Comparison of ENCODE assay signal across 24 mouse cellular contexts in genomic region chr11:8779427-8779826, GRCm38 (mm10).
DNase-seq lines count a peak whose midpoint lies in the region; ATAC-seq lines count a peak whose summit lies in the region.
"Had no signal": no experiment of that assay in that cellular context is flagged by ENCODE, and none has a peak within 500 bp of the region (broad histone marks: within the 10 kb centered on the region; RNA-seq: fewer than 3 reads in every experiment).

No protein-coding gene starts in this region.

- H3K9ac ChIP-seq in intestine, embryonic 14.5 days (ENCODE audit: low read length), result no peak overlapping the region
- H3K9ac ChIP-seq in intestine, embryonic 16.5 days (ENCODE audit: low read depth, low read length), result no peak overlapping the region
- no peak overlapping the region for H3K9ac ChIP-seq in midbrain, embryonic 11.5 days (ENCODE audit: low read length)
- H3K9ac ChIP-seq in midbrain, embryonic 15.5 days, result no peak overlapping the region
- H3K9ac ChIP-seq in forebrain, embryonic 16.5 days (replicated peaks; ENCODE audit: low read depth, low read length), result no peak overlapping the region
- no peak overlapping the region for H3K9ac ChIP-seq in limb, embryonic 15.5 days
- H3K9ac ChIP-seq: embryonic facial prominence, embryonic 13.5 days; hindbrain, embryonic 15.5 days; liver, postnatal 0 days; midbrain, embryonic 12.5 days had no signal

- H3K4me1 ChIP-seq in intestine, embryonic 14.5 days (replicated peaks; ENCODE audit: control insufficient read depth, insufficient read depth, low read length), result peaks cover 24% of the 10 kb centered on the region
- peaks cover 21% of the 10 kb centered on the region for H3K4me1 ChIP-seq in intestine, embryonic 16.5 days (ENCODE audit: control insufficient read depth, insufficient read depth, low read length)
- H3K4me1 ChIP-seq in midbrain, embryonic 11.5 days (ENCODE audit: control insufficient read depth, insufficient read depth, low read length), result no peaks in the 10 kb centered on the region
- H3K4me1 ChIP-seq in midbrain, embryonic 15.5 days, result no peaks in the 10 kb centered on the region
- H3K4me1 ChIP-seq in forebrain, embryonic 16.5 days (replicated peaks; ENCODE audit: control insufficient read depth, insufficient read depth, low read length), result no peaks in the 10 kb centered on the region
- peaks cover 29% of the 10 kb centered on the region for H3K4me1 ChIP-seq in limb, embryonic 15.5 days
- H3K4me1 ChIP-seq: hindbrain, embryonic 15.5 days; midbrain, embryonic 12.5 days had no signal

- no peaks in the 10 kb centered on the region for H3K27me3 ChIP-seq in intestine, embryonic 14.5 days (replicated peaks; ENCODE audit: control insufficient read depth, insufficient read depth, low read length)
- no peaks in the 10 kb centered on the region for H3K27me3 ChIP-seq in intestine, embryonic 16.5 days (replicated peaks; ENCODE audit: control insufficient read depth, insufficient read depth, low read length)
- H3K27me3 ChIP-seq in midbrain, embryonic 11.5 days (ENCODE audit: control insufficient read depth, insufficient read depth, low read length), result no peaks in the 10 kb centered on the region
- H3K27me3 ChIP-seq in midbrain, embryonic 15.5 days (replicated peaks), result no peaks in the 10 kb centered on the region
- H3K27me3 ChIP-seq in forebrain, embryonic 16.5 days (replicated peaks; ENCODE audit: control insufficient read depth, insufficient read depth, low read length), result no peaks in the 10 kb centered on the region
- no peaks in the 10 kb centered on the region; the same call in 1 of the 2 replicates for H3K27me3 ChIP-seq in limb, embryonic 15.5 days
- H3K27me3 ChIP-seq: embryonic facial prominence, embryonic 13.5 days; hindbrain, embryonic 15.5 days; midbrain, embryonic 12.5 days; Patski had no signal

- H3K4me2 ChIP-seq in intestine, embryonic 14.5 days (ENCODE audit: low read length), result no peak overlapping the region
- H3K4me2 ChIP-seq in intestine, embryonic 16.5 days (ENCODE audit: low read depth, low read length), result no peak overlapping the region
- H3K4me2 ChIP-seq in midbrain, embryonic 11.5 days, result no peak overlapping the region
- H3K4me2 ChIP-seq in midbrain, embryonic 15.5 days, result no peak overlapping the region
- no peak overlapping the region for H3K4me2 ChIP-seq in forebrain, embryonic 16.5 days (ENCODE audit: low read length)
- H3K4me2 ChIP-seq in limb, embryonic 15.5 days, result no peak overlapping the region
- H3K4me2 ChIP-seq: embryonic facial prominence, embryonic 13.5 days; heart, embryonic 11.5 days; hindbrain, embryonic 15.5 days; midbrain, embryonic 12.5 days had no signal

- ATAC-seq in intestine, embryonic 14.5 days (replicated peaks; ENCODE audit: low FRiP score, low TSS enrichment, low read depth), result no peak
- ATAC-seq in intestine, embryonic 16.5 days, result no peak
- peak; percentile 43; the same call in 1 of the 2 replicates for ATAC-seq in midbrain, embryonic 11.5 days (ENCODE audit: low FRiP score)
- no peak for ATAC-seq in midbrain, embryonic 15.5 days (replicated peaks)
- peak; percentile 82 for ATAC-seq in forebrain, embryonic 16.5 days
- peak; percentile 76 for ATAC-seq in limb, embryonic 15.5 days (ENCODE audit: insufficient number of reproducible peaks, low FRiP score, low TSS enrichment, low read depth)
- no peak for ATAC-seq in inflammation-experienced regulatory T-cells, adult 6 months
- ATAC-seq: activated CD4-positive, CD25-positive, alpha-beta regulatory T cell, adult 4 months; liver, postnatal 0 days; Patski had no signal

- DNase-seq in intestine, embryonic 14.5 days (ENCODE audit: low spot score), result no peak
- DNase-seq in midbrain, embryonic 11.5 days (ENCODE audit: low spot score, missing footprints), result peak; percentile 6
- no peak for DNase-seq in retina, embryonic 14.5 days (ENCODE audit: low spot score)
- DNase-seq: adrenal gland, postnatal 14 days; cerebellum, adult 8-10 months; gastrocnemius, postnatal 14 days; heart, postnatal 14 days; kidney, postnatal 10 days; liver, postnatal 0 days; lung, postnatal 36 days; right cerebral cortex, postnatal 25 days; thymus, postnatal 4 days had no signal

- no peaks in the 10 kb centered on the region for H3K9me3 ChIP-seq in intestine, embryonic 14.5 days (ENCODE audit: control insufficient read depth, low read length)
- no peaks in the 10 kb centered on the region for H3K9me3 ChIP-seq in intestine, embryonic 16.5 days (ENCODE audit: control insufficient read depth, low read length)
- no peaks in the 10 kb centered on the region for H3K9me3 ChIP-seq in midbrain, embryonic 11.5 days (ENCODE audit: control insufficient read depth, low read length)
- H3K9me3 ChIP-seq in midbrain, embryonic 15.5 days, result no peaks in the 10 kb centered on the region
- no peaks in the 10 kb centered on the region for H3K9me3 ChIP-seq in forebrain, embryonic 16.5 days (ENCODE audit: control insufficient read depth, low read length)
- H3K9me3 ChIP-seq in limb, embryonic 15.5 days, result no peaks in the 10 kb centered on the region
- H3K9me3 ChIP-seq: embryonic facial prominence, embryonic 13.5 days; hindbrain, embryonic 15.5 days; midbrain, embryonic 12.5 days had no signal

- WGBS in intestine, embryonic 14.5 days, result 30% methylated on average over 3 of the region's 3 CpGs
- 32% methylated on average over 3 of the region's 3 CpGs for whole genome bisulfite sequencing in intestine, embryonic 16.5 days
- WGBS in midbrain, embryonic 11.5 days, result 79% methylated on average over 3 of the region's 3 CpGs
- WGBS in midbrain, embryonic 15.5 days, result 62% methylated on average over 3 of the region's 3 CpGs
- WGBS in forebrain, embryonic 16.5 days, result 42% methylated on average over 3 of the region's 3 CpGs
- WGBS in limb, embryonic 15.5 days, result 22% methylated on average over 3 of the region's 3 CpGs

- no peak overlapping the region for H3K4me3 ChIP-seq in intestine, embryonic 14.5 days (ENCODE audit: low read depth, low read length)
- no peak overlapping the region for H3K4me3 ChIP-seq in intestine, embryonic 16.5 days (ENCODE audit: low read length)
- no peak overlapping the region for H3K4me3 ChIP-seq in midbrain, embryonic 11.5 days (ENCODE audit: low read depth, low read length)
- H3K4me3 ChIP-seq in midbrain, embryonic 15.5 days, result no peak overlapping the region
- no peak overlapping the region for H3K4me3 ChIP-seq in forebrain, embryonic 16.5 days (replicated peaks; ENCODE audit: low read length)
- H3K4me3 ChIP-seq in limb, embryonic 15.5 days, result no peak overlapping the region
- H3K4me3 ChIP-seq: embryonic facial prominence, embryonic 13.5 days; hindbrain, embryonic 15.5 days; left cerebral cortex, adult 2 months; midbrain, embryonic 12.5 days had no signal

- H3K36me3 ChIP-seq in intestine, embryonic 14.5 days (ENCODE audit: control insufficient read depth, insufficient read depth, low read length), result no peaks in the 10 kb centered on the region
- H3K36me3 ChIP-seq in intestine, embryonic 16.5 days (ENCODE audit: control insufficient read depth, insufficient read depth, low read length), result no peaks in the 10 kb centered on the region
- H3K36me3 ChIP-seq in midbrain, embryonic 11.5 days (ENCODE audit: control insufficient read depth, insufficient read depth, low read length), result no peaks in the 10 kb centered on the region
- no peaks in the 10 kb centered on the region for H3K36me3 ChIP-seq in midbrain, embryonic 15.5 days (replicated peaks)
- no peaks in the 10 kb centered on the region for H3K36me3 ChIP-seq in forebrain, embryonic 16.5 days (ENCODE audit: control insufficient read depth, insufficient read depth)
- no peaks in the 10 kb centered on the region for H3K36me3 ChIP-seq in limb, embryonic 15.5 days
- H3K36me3 ChIP-seq: embryonic facial prominence, embryonic 13.5 days; hindbrain, embryonic 15.5 days; midbrain, embryonic 12.5 days had no signal

- H3K27ac ChIP-seq in intestine, embryonic 14.5 days (ENCODE audit: low read depth), result peak overlapping the region; percentile 35
- H3K27ac ChIP-seq in intestine, embryonic 16.5 days (ENCODE audit: low read length), result no peak overlapping the region
- H3K27ac ChIP-seq in midbrain, embryonic 11.5 days (ENCODE audit: low read depth, low read length), result no peak overlapping the region
- H3K27ac ChIP-seq in midbrain, embryonic 15.5 days, result no peak overlapping the region
- no peak overlapping the region for H3K27ac ChIP-seq in forebrain, embryonic 16.5 days (ENCODE audit: low read length)
- peak overlapping the region; percentile 51 for H3K27ac ChIP-seq in limb, embryonic 15.5 days
- H3K27ac ChIP-seq: hindbrain, embryonic 15.5 days; left cerebral cortex, adult 2 months; midbrain, embryonic 12.5 days had no signal

Comparison
In these comparisons a context has a peak if more than half of its experiments do, and no peak if none do; other contexts are left out.
1. ATAC-seq: peak in midbrain, embryonic 11.5 days (single experiment), forebrain, embryonic 16.5 days (single experiment) and limb, embryonic 15.5 days (single experiment); none in intestine, embryonic 14.5 days (single experiment), intestine, embryonic 16.5 days (single experiment), midbrain, embryonic 15.5 days (single experiment) and inflammation-experienced regulatory T-cells, adult 6 months (single experiment).
2. H3K27ac ChIP-seq: peak in intestine, embryonic 14.5 days (single experiment) and limb, embryonic 15.5 days (single experiment); none in intestine, embryonic 16.5 days (single experiment), midbrain, embryonic 11.5 days (single experiment), midbrain, embryonic 15.5 days (single experiment) and forebrain, embryonic 16.5 days (single experiment).